Mouse (Mus musculus): ENCODE results near the gene Gm20716.

Gm20716 gene

DNA sequence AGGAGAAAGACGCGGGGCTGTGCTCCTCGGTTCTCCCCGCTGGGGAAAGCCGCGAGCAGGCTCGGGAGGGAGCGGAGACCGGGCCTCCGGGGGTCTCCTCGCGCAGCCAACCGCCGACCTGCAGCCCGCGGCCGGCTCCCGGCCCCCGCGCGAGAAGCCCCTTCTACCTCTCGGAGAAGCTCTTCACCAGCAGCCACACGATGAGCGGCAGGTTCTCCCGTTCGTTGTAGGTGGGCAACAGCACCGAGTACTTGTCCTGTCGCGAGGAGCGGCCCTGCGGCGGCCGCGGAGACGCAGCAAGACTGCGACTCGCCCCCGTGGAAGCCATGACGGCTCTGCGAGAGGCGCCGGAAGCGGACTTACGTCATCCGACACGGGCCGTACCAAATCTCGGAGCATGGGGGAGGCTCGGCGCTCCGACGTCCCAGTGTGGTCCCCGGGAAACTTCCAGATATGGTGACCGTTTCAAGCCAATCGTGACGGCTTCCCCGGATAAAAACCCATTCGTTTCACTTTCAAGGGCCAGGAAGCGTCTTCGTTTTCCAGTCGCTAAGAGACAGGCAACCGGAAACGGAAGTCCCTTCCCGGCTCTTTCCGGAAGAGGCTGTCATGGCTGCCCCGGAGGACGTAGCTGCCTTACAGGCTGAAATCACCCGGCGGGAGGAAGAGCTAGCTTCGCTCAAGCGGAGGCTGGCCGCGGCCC lies at the start of gene Gm20716, which contains the start of the genes Dpm1 and Mocs3:
Gene Gm20716, minus strand, starts transcription at position 339 of the 703 bp plus-strand sequence.
Gene Dpm1, minus strand, starts transcription at position 566 of the 703 bp plus-strand sequence.
Gene Mocs3, plus strand, starts transcription at position 597 of the 703 bp plus-strand sequence.
- DNase-seq (ENCODE audit: low spot score in 2 of 2): peak; percentile 84 to 87

DNA sequence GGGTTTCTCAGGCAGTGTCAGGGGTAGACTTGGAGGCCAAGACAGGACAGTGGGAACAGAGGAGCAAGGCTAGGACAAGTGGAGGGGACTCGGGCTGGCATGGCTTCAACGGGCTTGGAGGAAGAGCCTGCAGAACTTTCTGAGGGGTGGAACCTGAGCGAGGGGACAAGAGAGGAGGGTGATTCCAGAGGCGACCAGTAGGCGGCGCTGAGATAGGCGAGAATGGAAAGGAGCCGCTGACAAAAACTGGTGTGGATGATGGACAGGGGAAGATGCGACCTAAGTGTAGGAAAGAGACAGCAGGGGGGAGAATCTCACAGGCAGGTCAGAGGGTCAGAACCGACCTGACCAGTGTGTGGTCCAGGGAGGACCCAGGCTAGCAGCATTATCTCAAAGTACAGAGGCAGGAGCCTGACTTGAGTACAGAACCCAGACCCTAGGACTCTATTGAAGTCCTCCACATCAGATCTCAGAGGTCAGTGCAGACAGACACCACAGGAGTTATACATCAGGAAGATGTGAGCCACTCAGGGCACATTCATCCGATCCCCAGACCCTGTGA lies 44.3 kb upstream of the Gm20716 start:
- peak in 1 of 2 experiments; percentile 64 for DNase-seq (ENCODE audit: low spot score in 2 of 2)

DNA sequence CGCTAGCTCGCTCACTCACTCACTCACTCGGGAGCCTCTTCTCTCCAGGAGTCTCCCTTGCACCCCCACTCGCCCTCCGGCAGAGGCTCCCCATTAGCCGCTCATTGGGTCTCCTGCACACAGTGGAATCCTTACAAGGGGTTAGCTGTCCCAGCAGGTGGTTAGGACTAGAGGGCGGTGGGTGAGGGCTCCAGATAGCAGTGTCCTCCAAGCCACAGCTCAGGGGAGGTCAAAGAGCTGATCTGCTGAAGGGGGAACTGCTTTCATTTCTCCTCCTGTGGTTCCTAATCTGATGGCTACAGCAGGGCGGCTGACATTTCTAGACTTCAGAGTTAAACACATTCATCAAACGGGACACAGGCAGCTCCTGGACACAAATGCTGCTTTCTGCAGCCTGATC lies 43.2 kb upstream of the Gm20716 start:
- no peak for DNase-seq (ENCODE audit: low spot score in 2 of 2)

DNA sequence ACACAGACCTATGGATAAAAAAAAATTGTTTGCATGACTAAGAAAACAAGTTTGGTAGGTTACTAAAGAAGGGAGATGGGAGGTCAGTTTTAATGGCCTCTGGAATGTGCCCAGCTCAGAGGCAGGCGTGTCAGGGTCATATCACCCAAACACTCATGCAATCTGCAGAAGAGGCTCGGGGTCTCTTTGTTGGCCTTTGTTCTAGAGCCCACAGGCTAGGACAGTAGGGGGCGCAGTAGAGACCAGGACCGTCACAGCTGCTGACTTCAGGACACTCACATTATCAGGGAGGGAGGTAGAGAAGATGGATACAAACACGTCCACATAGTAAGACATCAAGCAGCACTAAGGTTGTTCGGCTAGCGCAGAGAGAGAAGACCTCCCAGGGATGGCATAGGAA lies 37.9 kb upstream of the Gm20716 start:
- no peak for DNase-seq (ENCODE audit: low spot score in 2 of 2)

DNA sequence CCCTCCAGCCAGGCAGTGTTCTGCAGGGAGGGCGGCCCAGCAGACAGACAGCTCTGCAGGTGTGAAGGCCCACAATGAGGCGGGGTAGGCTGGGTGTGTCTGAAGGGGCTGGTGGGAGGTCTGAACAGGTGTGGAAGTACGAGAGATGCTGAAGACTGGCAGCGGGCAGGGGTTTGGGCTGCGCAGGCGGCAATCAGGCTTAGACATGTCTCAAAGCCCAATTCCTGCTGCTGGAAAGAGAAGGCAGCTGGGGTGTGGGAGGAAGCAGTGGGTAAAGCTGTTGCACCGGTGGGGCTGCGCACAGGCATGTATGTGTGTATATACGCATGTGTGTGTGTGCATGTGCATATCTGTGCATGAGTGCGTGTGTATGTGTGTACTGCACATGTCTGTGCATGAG lies 30.7 kb upstream of the Gm20716 start:
- DNase-seq (ENCODE audit: low spot score in 2 of 2): peak; percentile 44 to 46

DNA sequence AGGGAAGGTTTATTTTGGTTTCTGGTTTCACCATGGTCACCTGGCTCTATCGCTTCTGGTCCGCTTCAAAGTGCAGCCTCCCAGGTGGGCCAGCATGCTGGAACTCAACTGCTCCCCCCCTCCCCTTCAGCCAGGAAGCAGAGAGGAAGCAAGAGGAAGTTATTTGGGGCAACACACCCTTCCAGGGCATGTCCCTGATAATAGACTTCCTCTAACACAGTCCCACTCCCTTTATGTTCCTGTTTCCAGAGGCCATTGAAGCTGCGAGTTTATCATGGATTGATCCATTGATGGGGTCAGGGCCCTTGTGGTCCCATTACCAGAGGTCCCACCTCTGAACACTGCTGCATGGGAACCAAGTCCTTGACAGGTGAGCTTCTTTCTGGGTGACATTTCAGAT lies 30.0 kb upstream of the Gm20716 start:
- no peak for DNase-seq (ENCODE audit: low spot score in 2 of 2)

DNA sequence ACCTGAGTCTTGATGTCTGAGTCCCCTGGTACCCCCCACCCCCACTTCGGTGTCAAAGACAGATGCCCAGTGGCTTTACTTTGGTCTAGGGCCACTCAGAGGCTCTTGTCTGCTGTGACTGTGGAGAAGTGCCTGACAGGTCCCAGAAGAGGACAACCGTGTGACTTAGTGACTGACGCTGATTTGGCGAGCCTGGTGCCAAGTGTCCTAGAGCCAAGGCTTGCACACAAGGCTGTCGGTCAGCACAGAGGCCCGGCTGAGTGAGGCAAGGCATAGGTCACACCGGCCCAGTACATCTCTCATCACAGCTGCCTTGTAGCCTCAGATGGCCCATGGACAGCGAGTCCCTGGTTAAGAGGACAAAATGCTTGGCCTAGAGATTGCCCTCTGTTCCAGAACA lies 28.9 kb upstream of the Gm20716 start:
- DNase-seq (ENCODE audit: low spot score in 2 of 2): no peak

DNA sequence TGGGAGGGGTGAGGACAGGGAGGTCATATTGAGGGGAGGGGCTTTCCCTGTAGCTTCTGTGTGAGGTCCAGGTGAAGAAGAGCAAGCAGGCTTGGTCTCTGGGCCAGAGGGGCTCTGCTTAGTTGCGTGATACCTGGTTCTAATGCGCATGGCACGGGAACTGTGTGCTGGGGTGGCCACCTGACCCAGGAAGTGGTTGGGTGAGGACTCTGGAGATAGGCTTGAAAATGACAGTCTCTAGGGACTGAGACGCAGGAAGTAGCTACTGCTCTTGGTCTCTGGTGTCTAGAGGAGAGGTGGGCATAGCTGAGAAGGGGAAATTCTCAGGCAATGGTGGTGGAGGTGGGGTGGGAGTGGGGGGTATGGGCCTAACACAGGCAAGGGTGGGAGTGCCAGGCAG lies 27.0 kb upstream of the Gm20716 start:
- DNase-seq (ENCODE audit: low spot score in 2 of 2): no peak

DNA sequence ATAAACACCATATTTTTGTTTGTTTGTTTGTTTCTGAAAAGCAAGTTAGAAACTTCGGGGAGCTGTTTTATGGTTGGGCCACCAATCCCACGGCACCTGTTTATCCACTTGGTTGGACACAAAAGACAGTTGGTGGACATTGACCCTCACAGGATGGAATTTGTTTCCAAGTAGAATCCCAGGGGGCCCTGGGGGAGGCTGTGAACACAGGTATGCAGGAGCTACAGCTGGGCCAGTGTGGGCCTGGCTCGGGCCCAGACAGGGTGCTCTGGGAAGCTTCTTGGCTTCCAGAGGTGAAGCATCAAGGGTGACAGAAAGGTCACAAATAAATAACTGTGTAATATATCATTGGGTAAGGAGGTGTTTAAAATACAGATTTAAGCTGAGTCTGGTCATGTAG lies 26.3 kb upstream of the Gm20716 start:
- no peak for DNase-seq (ENCODE audit: low spot score in 2 of 2)

DNA sequence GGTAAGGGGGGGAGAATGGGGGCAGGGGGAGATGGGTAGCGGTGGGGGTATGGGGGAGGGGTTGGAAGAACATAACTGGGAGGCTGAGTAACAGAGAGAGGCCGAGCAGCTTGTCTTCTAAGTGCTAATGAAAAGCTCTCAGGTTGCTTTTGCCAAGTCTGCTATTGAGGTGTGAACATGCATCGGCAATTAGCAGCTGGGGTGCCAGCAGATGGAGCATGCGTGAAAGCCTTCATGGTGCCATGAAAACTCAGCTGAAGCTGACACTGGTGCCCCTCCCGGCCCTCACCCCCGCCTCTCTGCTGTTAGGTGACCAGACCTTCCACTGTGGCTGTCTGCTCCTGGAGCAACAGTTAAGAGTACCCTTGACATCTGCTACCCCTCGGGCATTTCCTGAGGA lies 23.7 kb upstream of the Gm20716 start:
- DNase-seq (ENCODE audit: low spot score in 2 of 2): no peak

DNA sequence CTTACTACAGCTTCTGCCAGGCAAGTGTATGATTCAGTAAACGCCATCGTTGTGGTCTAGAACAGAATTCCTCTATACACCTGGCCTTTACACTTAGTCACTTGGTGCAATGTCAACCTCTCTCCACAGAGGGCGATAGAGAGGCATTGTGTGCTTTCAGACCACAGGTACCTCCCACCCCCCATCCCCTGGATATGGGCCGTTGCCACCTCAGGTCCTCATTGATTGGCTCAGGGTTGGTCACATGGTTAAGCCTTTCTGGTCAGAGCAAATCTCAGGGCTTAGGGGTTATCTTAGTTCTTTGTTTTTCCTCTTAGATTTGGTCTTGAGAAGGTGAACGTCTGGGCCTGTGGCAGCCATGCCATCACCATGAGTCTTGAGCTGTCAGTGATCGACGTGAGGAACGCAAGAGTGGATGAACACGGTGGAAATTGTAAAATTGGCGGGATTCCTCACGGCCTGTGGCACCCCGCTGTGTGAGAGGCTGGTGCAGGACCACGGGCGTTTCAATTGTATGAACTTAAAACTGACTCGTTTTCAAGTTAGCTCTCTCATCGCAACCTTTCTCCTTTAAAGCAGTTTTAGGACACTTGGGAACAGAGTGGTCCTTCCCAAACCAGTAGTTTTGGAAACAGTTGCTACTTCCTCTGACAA lies 22.6 kb upstream of the Gm20716 start:
- DNase-seq (ENCODE audit: low spot score in 2 of 2): no peak

DNA sequence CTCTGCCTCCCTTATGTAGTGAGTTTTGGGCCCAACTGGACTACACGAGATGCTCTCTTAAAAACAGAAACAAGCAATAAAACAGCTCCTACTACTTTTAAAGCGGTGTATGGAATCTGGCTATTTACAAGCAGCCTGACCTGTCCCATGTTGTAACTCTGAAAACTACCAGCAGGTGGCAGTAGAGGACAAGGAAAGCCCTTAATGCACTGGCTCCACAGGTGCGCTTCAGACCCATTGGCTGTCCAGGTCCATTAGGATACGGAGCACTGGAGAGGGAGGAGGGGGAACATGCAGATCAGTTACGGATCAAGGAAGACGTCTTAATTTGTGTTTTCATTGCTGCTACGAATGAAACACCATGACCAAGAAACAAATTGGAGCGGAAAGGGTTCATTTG lies 20.1 kb upstream of the Gm20716 start:
- DNase-seq (ENCODE audit: low spot score in 2 of 2): peak; percentile 61 to 82

DNA sequence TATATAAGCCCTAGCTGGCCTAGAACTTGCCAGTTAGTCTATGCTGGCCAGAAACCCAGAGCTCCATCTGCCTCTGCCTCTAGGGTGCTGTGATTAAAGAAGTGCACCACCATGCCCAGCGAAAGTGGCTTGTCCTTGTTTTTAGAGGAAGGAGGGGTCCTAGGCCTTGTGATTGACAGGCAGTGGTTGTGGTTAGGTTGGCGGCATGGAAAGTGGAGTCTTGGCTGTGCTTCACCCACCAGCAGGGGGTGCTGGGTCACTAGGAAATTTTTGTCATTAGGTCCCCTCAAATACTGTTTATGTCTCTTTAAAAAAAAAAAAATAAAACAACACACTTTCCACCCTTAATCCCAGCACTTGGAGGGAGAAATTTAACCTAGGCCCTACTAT lies 18.7 kb upstream of the Gm20716 start:
- no peak for DNase-seq (ENCODE audit: low spot score in 2 of 2)

DNA sequence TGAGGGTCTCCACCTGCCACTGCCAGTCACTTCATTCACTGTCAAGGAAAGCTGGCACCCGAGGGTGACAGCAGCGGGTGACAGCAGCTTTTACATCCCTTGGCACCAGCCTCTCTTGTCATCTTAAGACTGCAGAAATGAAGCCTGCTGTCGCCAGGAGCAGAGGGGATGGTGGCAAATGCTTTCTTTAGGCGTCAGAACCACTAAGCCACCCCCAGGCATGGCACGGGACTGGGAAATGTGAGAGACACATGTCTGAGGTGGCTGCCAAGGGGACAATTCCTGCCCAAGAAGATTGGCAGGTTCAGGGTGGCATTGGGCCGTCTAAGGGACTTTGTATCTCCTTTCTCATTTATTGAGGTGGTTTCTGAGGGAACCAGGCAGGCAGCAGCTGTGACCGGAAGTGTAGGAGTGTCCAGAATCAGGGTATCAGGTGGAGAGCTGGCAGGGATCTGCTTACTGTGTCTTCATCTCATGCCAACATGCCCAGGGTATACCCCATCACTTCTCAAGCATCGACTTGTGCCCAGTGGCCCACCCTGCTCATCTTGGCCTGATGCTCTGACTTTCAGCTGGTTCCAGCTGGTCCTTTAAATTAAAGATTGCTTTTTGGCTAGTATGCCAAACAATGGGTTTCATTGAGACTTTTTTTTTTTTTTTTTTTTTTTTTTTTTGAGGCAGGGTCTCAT lies 18.1 kb upstream of the Gm20716 start:
- no peak for DNase-seq (ENCODE audit: low spot score in 2 of 2)

DNA sequence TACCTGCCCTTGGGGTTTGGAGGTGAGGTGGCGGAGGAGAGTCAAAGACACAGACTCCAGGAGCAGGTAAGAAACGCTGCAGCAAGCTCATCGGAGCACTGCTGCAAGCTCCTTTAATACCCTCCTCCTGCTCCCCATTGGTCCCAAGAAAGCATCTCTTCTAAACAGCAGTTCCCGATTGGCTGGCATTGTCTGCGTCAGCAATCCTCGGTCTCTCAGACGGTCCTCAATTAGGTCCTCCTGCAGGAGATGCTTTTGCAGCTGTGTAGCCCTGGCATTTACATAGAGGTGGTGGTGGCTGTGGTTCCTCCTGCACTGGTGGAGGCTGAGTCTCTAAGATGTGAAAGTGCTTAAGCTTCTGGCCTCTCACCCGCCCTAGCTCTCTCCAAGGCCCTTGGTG lies 15.4 kb upstream of the Gm20716 start:
- DNase-seq (ENCODE audit: low spot score in 2 of 2): no peak

DNA sequence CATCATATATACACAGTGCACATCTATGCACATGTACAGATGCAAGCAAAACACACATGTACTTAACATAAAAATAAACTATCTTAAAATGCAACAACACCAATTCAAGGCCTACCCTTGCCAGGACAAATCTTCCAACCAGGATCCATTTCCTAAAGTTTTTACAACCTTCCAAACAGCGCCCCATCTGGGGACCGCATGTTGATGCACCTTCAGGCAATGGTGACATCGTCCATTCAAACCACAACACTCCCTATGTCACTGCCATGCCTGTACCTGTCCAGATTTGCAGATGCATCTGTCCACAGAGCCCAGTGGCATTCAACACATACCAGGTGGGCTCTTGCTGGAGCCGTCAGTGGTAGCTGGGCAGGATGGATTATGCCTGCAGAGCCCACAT lies 13.1 kb upstream of the Gm20716 start:
- no peak for DNase-seq (ENCODE audit: low spot score in 2 of 2)

DNA sequence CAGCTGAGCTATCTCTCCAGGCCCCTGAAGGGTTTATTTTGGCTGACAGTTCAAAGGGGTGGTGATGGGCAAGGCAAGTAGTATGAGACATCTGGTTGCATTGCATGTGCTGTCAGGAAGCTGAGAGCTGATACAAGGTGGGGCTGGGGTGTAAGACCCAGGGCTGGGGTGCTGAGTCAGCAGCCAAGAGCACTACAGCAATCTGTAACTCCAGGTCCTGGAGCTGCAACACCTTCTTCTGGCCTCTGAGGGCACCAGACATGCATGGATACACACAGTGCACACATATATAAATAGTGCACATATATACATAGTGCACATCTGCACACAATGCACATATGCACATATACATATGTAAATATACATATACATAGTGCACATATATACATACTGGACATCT lies 12.7 kb upstream of the Gm20716 start:
- DNase-seq (ENCODE audit: low spot score in 2 of 2): no peak

DNA sequence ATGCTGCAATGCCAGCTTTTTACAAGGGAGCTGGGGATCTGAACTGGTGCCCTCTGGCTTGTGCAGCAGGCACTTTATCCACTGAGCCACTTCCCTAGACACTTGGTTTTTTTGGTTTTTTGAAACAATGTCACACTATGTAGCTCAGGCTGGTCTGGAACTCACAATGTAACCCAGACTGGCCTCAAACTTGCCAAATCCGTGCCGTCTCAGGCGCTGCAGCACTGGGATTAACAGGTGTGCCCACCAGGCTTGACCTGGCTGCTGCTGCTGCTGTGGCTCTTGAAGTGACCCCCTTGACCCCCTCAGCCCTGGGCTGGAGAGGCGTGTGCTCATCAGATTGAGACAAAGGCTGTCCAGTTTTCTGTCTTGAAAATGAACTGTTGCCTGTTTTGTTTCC lies 8.2 kb upstream of the Gm20716 start:
- DNase-seq (ENCODE audit: low spot score in 2 of 2): no peak

DNA sequence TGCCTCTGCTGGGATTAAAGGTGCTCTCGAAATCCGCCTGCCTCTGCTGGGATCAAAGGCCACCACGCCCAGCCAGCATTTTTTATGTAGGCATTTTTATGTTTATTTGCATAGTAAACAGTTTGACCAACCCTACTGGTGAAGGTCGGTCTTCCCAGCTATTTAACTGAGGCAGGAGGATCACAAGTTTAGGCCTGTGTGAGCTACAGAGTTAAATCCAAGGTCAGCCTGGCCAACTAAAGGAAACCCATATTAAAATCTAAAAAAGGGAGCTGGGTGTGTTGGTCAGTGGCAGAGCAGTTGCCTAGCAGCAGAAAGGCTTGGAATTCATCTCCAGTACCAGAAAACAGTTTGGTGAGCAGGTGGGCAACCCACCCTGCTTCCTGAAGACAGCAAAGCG lies 3.1 kb upstream of the Gm20716 start:
- DNase-seq (ENCODE audit: low spot score in 2 of 2): no peak

DNA sequence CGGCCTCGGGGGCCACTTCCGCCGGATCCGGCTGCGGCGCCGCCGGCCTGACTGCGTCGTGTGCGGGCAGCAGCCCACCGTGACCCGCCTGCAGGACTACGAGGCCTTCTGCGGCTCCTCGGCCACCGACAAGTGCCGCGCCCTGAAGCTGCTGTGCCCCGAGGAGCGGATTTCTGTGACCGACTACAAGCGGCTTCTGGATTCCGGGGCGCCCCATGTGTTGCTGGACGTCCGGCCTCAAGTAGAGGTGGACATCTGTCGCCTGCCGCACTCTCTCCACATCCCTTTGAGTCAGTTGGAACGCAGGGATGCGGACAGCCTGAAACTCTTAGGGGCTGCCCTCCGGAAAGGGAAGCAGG lies 1.3 kb upstream of the Gm20716 start:
- no peak for DNase-seq (ENCODE audit: low spot score in 2 of 2)

DNA sequence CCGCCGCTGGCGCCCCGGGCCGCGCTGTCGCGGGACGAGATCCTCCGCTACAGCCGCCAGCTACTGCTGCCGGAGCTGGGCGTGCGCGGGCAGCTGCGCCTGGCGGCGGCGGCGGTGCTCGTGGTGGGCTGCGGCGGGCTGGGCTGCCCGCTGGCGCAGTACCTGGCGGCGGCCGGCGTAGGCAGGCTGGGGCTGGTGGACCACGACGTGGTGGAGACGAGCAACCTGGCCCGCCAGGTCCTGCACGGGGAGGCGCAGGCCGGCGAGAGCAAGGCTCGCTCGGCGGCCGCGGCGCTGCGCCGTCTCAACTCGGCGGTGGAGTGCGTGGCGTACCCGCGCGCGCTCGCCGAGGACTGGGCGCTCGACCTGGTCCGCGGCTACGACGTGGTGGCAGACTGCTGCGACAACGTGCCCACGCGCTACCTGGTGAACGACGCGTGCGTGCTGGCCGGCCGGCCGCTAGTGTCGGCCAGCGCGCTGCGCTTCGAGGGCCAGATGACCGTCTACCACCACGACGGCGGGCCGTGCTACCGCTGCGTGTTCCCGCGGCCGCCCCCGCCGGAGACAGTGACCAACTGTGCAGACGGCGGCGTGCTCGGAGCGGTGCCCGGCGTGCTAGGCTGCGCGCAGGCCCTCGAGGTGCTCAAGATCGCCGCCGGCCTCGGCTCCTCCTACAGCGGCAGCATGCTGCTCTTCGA lies 758 bp upstream of the Gm20716 start:
- no peak for DNase-seq (ENCODE audit: low spot score in 2 of 2)
